Comparison of ENCODE assay signal across 8 mouse cellular contexts in genomic region chr4:141617299-141617698, GRCm38 (mm10). TPM values are rescaled to one million over a fixed set of nuclear protein-coding genes. Genes with fewer than 3 reads are reported as not detected.
DNase-seq lines count a peak whose midpoint lies in the region; ATAC-seq and TF ChIP-seq lines count a peak whose summit lies in the region.

No protein-coding gene starts in this region.

- WGBS in forebrain, embryonic 10.5 days, result 3% methylated on average over 20 of the region's 20 CpGs
- 4% methylated on average over 20 of the region's 20 CpGs for WGBS in heart, embryonic 15.5 days
- WGBS in liver, embryonic 16.5 days (ENCODE audit: insufficient replicate concordance), result 3% methylated on average over 20 of the region's 20 CpGs
- WGBS in neural tube, embryonic 12.5 days, result 3% methylated on average over 20 of the region's 20 CpGs
- WGBS in thymus, adult 2 months, result 5% methylated on average over 20 of the region's 20 CpGs

- TF ChIP-seq CTCF in thymus, adult 2 months (IDR thresholded peaks at IDR 0.05; ENCODE audit: borderline replicate concordance, control insufficient read depth, extremely low read depth, insufficient read depth, low read length, poor library complexity), result peak; percentile 87; the same call in 1 of the 2 replicates

- peak overlapping the region; percentile 46 for H3K9ac ChIP-seq in heart, embryonic 15.5 days
- peak overlapping the region; percentile 58 for H3K9ac ChIP-seq in liver, embryonic 16.5 days (ENCODE audit: low read depth, low read length)
- H3K9ac ChIP-seq in neural tube, embryonic 12.5 days, result 0 out of 2 replicates have a peak overlapping the region, but pooled peaks have one; percentile 26

- peak; percentile 76 for DNase-seq in CD4-positive, CD25-positive, alpha-beta regulatory T cell, adult 2 months (ENCODE audit: low read depth, low spot score)
- DNase-seq in adrenal gland, adult 18-20 months (ENCODE audit: low spot score in 2 of 2), result peak; percentile 62 to 73
- peak; percentile 72 for DNase-seq in forebrain, embryonic 10.5 days (ENCODE audit: extremely low spot score, low spot score)
- DNase-seq in kidney, postnatal 10 days, result peak; percentile 87
- DNase-seq in thymus, adult 2 months, result peak; percentile 86

- peak overlapping the region; percentile 50 for H3K4me3 ChIP-seq in forebrain, embryonic 10.5 days
- H3K4me3 ChIP-seq in heart, embryonic 15.5 days, result peak overlapping the region; percentile 41
- H3K4me3 ChIP-seq in liver, embryonic 16.5 days (ENCODE audit: low read depth, low read length), result peak overlapping the region; percentile 58
- H3K4me3 ChIP-seq in neural tube, embryonic 12.5 days, result peak overlapping the region; percentile 15; the same call in 1 of the 2 replicates
- H3K4me3 ChIP-seq in thymus, adult 2 months (ENCODE audit: control insufficient read depth, insufficient read depth, low read length), result peak overlapping the region; percentile 44

- peaks cover 35% of the 10 kb centered on the region for H3K4me1 ChIP-seq in forebrain, embryonic 10.5 days
- H3K4me1 ChIP-seq in heart, embryonic 15.5 days (replicated peaks), result peaks cover 19% of the 10 kb centered on the region
- peaks cover 12% of the 10 kb centered on the region for H3K4me1 ChIP-seq in liver, embryonic 16.5 days (ENCODE audit: control insufficient read depth, low read depth, low read length)
- H3K4me1 ChIP-seq in neural tube, embryonic 12.5 days, result peaks cover 14% of the 10 kb centered on the region
- peaks cover 15% of the 10 kb centered on the region for H3K4me1 ChIP-seq in thymus, adult 2 months (replicated peaks; ENCODE audit: control insufficient read depth, insufficient read depth, low read length)

- peaks cover 14% of the 10 kb centered on the region for H3K27me3 ChIP-seq in forebrain, embryonic 10.5 days (ENCODE audit: poor library complexity, severe bottlenecking)
- no peaks in the 10 kb centered on the region for H3K27me3 ChIP-seq in heart, embryonic 15.5 days
- no peaks in the 10 kb centered on the region; the same call in 1 of the 2 replicates for H3K27me3 ChIP-seq in liver, embryonic 16.5 days (ENCODE audit: control insufficient read depth, insufficient read depth, low read depth, low read length)
- 0 out of 2 replicates have a peak, but pooled peaks cover 4% of the 10 kb centered on the region for H3K27me3 ChIP-seq in neural tube, embryonic 12.5 days (replicated peaks)
- H3K27me3 ChIP-seq in thymus, adult 2 months (ENCODE audit: control insufficient read depth, insufficient read depth, low read length), result no peaks in the 10 kb centered on the region

- no peak for TF ChIP-seq POLR2A in thymus, adult 2 months (IDR thresholded peaks at IDR 0.05; ENCODE audit: control insufficient read depth, extremely low read depth, insufficient read depth, low read length, poor library complexity)

- no peaks in the 10 kb centered on the region for H3K9me3 ChIP-seq in forebrain, embryonic 10.5 days
- no peaks in the 10 kb centered on the region for H3K9me3 ChIP-seq in heart, embryonic 15.5 days (replicated peaks)
- H3K9me3 ChIP-seq in liver, embryonic 16.5 days (replicated peaks; ENCODE audit: control insufficient read depth, low read length), result no peaks in the 10 kb centered on the region
- no peaks in the 10 kb centered on the region for H3K9me3 ChIP-seq in neural tube, embryonic 12.5 days

- no peaks in the 10 kb centered on the region for H3K36me3 ChIP-seq in forebrain, embryonic 10.5 days (replicated peaks)
- no peaks in the 10 kb centered on the region for H3K36me3 ChIP-seq in heart, embryonic 15.5 days
- H3K36me3 ChIP-seq in liver, embryonic 16.5 days (ENCODE audit: control insufficient read depth, insufficient read depth), result no peaks in the 10 kb centered on the region
- no peaks in the 10 kb centered on the region for H3K36me3 ChIP-seq in neural tube, embryonic 12.5 days
- H3K36me3 ChIP-seq in thymus, adult 2 months (ENCODE audit: control insufficient read depth, insufficient read depth, low read length), result no peaks in the 10 kb centered on the region

- peak; percentile 47 for ATAC-seq in heart, embryonic 15.5 days (replicated peaks; ENCODE audit: insufficient number of reproducible peaks, insufficient read depth, low FRiP score, low read depth)
- peak; percentile 28 for ATAC-seq in liver, embryonic 16.5 days (ENCODE audit: low read depth)
- peak; percentile 43; the same call in 1 of the 2 replicates for ATAC-seq in neural tube, embryonic 12.5 days (ENCODE audit: low FRiP score, low read depth)

- peak overlapping the region; percentile 78 for H3K27ac ChIP-seq in forebrain, embryonic 10.5 days
- no peak overlapping the region for H3K27ac ChIP-seq in heart, embryonic 15.5 days
- peak overlapping the region; percentile 10; the same call in 1 of the 2 replicates for H3K27ac ChIP-seq in liver, embryonic 16.5 days (ENCODE audit: low read length)
- no peak overlapping the region for H3K27ac ChIP-seq in neural tube, embryonic 12.5 days
- no peak overlapping the region for H3K27ac ChIP-seq in thymus, adult 2 months (ENCODE audit: control insufficient read depth, insufficient read depth, low read length)

- peak overlapping the region; percentile 80 for H3K4me2 ChIP-seq in heart, embryonic 15.5 days
- H3K4me2 ChIP-seq in liver, embryonic 16.5 days (ENCODE audit: low read depth, low read length), result peak overlapping the region; percentile 59
- H3K4me2 ChIP-seq in neural tube, embryonic 12.5 days (replicated peaks), result peak overlapping the region; percentile 55

RNA-seq across cellular contexts. Expression of gene Tmem82, which starts 1.1 kb away (rescaled TPM):
- 1 to 10 TPM; 1.1 to 2.8 TPM for total RNA-seq in adrenal gland, adult 18-20 months (2021)
- 0.86 and 1.0 TPM in 2 replicates for polyA plus RNA-seq in forebrain, embryonic 10.5 days (2016; fragmentation: Nextera tagmentation; extraction: Ambion mirVana)
- 1.0 and 1.2 TPM in 2 replicates for polyA plus RNA-seq in heart, embryonic 15.5 days (2015; fragmentation: Nextera tagmentation; extraction: Ambion mirVana)
- 4.5 and 5.3 TPM in 2 replicates for polyA plus RNA-seq in liver, embryonic 16.5 days (2015; fragmentation: Nextera tagmentation; extraction: Ambion mirVana)
- 0.26 and 0.43 TPM in 2 replicates for polyA plus RNA-seq in neural tube, embryonic 12.5 days (2016; fragmentation: Nextera tagmentation; extraction: Ambion mirVana)
- 1.2 and 2.8 TPM in 2 replicates for polyA plus RNA-seq in thymus, adult 2 months (2012; rRNA removed)

RNA-seq across cellular contexts. Expression of gene Slc25a34, which starts 6.3 kb away (rescaled TPM):
- 10 to 100 TPM in 1 of 2 experiments, 1 to 10 TPM in 1; 3.5 to 10.3 TPM for total RNA-seq in adrenal gland, adult 18-20 months (2021)
- polyA plus RNA-seq in forebrain, embryonic 10.5 days (2016; fragmentation: Nextera tagmentation; extraction: Ambion mirVana), result not detected in 2 replicates
- 0.76 and 0.96 TPM in 2 replicates for polyA plus RNA-seq in heart, embryonic 15.5 days (2015; fragmentation: Nextera tagmentation; extraction: Ambion mirVana)
- polyA plus RNA-seq in liver, embryonic 16.5 days (2015; fragmentation: Nextera tagmentation; extraction: Ambion mirVana), result 0.08 and 0.14 TPM in 2 replicates
- not detected in 2 replicates for polyA plus RNA-seq in neural tube, embryonic 12.5 days (2016; fragmentation: Nextera tagmentation; extraction: Ambion mirVana)
- polyA plus RNA-seq in thymus, adult 2 months (2012; rRNA removed), result 2.6 and 12.3 TPM in 2 replicates

RNA-seq across cellular contexts. Expression of gene Fblim1, which starts 11.4 kb away (rescaled TPM):
- total RNA-seq in adrenal gland, adult 18-20 months (2021), result 10 to 100 TPM in 1 of 2 experiments, 1 to 10 TPM in 1; 6.8 to 13.0 TPM
- polyA plus RNA-seq in forebrain, embryonic 10.5 days (2016; fragmentation: Nextera tagmentation; extraction: Ambion mirVana), result 23.2 and 30.1 TPM in 2 replicates
- polyA plus RNA-seq in heart, embryonic 15.5 days (2015; fragmentation: Nextera tagmentation; extraction: Ambion mirVana), result 48.4 and 59.1 TPM in 2 replicates
- 1.5 and 2.3 TPM in 2 replicates for polyA plus RNA-seq in liver, embryonic 16.5 days (2015; fragmentation: Nextera tagmentation; extraction: Ambion mirVana)
- 30.6 and 37.0 TPM in 2 replicates for polyA plus RNA-seq in neural tube, embryonic 12.5 days (2016; fragmentation: Nextera tagmentation; extraction: Ambion mirVana)
- 9.5 and 16.2 TPM in 2 replicates for polyA plus RNA-seq in thymus, adult 2 months (2012; rRNA removed)

RNA-seq across cellular contexts. Expression of gene Plekhm2, which starts 47.4 kb away (rescaled TPM):
- total RNA-seq in adrenal gland, adult 18-20 months (2021), result 10 to 100 TPM; 62.9 to 70.8 TPM
- 4.0 and 4.4 TPM in 2 replicates for polyA plus RNA-seq in forebrain, embryonic 10.5 days (2016; fragmentation: Nextera tagmentation; extraction: Ambion mirVana)
- polyA plus RNA-seq in heart, embryonic 15.5 days (2015; fragmentation: Nextera tagmentation; extraction: Ambion mirVana), result 6.9 and 7.1 TPM in 2 replicates
- 1.0 and 1.5 TPM in 2 replicates for polyA plus RNA-seq in liver, embryonic 16.5 days (2015; fragmentation: Nextera tagmentation; extraction: Ambion mirVana)
- polyA plus RNA-seq in neural tube, embryonic 12.5 days (2016; fragmentation: Nextera tagmentation; extraction: Ambion mirVana), result 7.4 TPM in 2 replicates
- polyA plus RNA-seq in thymus, adult 2 months (2012; rRNA removed), result 58.5 and 71.4 TPM in 2 replicates

Comparison
In these comparisons a context has a peak if more than half of its experiments do, and no peak if none do; other contexts are left out.
1. H3K27ac ChIP-seq: peak in forebrain, embryonic 10.5 days (single experiment) and liver, embryonic 16.5 days (single experiment); none in heart, embryonic 15.5 days (single experiment), neural tube, embryonic 12.5 days (single experiment) and thymus, adult 2 months (single experiment).
2. Peak in every context shown above with its lines, with median percentiles within 50 percentile points of each other: DNase-seq, H3K4me3 ChIP-seq, ATAC-seq, H3K4me2 ChIP-seq and H3K9ac ChIP-seq.